10 mouse cellular contexts compared by ENCODE assay signal in the genomic region with DNA sequence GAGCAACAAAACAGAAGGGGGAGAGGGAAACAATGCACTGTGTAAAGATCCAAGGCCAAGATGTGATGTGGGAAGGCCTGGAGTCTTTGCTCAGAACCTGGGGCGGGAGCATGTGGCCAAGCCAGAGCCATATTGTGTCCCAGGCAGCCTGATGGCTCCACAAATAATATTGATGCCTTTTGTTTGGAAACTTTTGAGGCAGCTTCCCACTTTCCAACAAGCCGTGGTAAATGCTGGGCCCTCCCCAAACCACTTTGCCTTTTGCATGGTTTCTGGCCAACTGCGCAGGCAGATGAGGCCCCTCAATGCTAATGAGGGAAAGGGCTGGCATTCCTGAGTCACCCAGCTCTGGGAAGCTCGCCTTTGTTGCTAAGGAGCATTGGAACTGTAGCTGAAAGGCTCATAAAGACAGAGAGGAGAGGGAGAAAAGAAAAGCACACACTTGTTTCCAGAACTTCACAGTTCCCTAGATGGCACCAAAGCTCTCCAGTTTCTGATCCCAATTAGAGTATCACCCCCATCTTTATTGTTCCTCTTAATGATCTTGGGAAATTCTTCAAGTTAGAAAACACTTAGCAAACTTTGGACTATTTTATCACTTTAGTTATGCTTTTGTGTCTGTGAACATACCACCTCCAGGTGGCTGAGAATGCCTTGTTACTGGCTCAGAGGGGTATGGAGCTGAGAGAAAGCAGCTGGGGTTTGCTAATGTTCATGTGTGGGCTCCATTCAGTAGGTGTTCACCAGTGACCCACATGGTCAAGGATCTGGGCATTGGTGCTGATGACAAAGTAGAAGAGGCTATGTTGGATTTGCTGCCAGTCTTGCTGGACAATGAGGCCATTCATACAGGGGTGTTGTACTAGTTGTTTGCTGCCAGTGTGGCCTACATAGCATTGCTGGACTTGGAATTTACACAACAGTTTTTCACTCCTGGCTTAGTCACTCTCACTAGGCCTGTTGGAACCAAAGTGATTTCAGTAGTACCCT. TPM values are rescaled to one million over a fixed set of nuclear protein-coding genes. Genes with fewer than 3 reads are reported as not detected.
DNase-seq lines count a peak whose midpoint lies in the region; ATAC-seq lines count a peak whose summit lies in the region.
"Had no signal": no experiment of that assay in that cellular context is flagged by ENCODE, and none has a peak within 500 bp of the region (broad histone marks: within the 10 kb centered on the region; RNA-seq: fewer than 3 reads in every experiment).

No protein-coding gene starts in this region.

- ATAC-seq in frontal cortex, adult (ENCODE audit: low TSS enrichment): peak; percentile 90
- ATAC-seq in heart, embryonic 11.5 days (replicated peaks; ENCODE audit: insufficient number of reproducible peaks, low FRiP score, low TSS enrichment): no peak

- WGBS in heart, embryonic 11.5 days (ENCODE audit: insufficient replicate concordance): 52% methylated on average over 4 of the region's 4 CpGs

- no peak overlapping the region for H3K4me2 ChIP-seq in heart, embryonic 11.5 days

- no peak overlapping the region for H3K9ac ChIP-seq in heart, embryonic 11.5 days (ENCODE audit: low read depth, low read length)

- H3K4me1 ChIP-seq in heart, embryonic 11.5 days (ENCODE audit: control insufficient read depth, insufficient read depth, low read length): no peaks in the 10 kb centered on the region

- no peaks in the 10 kb centered on the region for H3K9me3 ChIP-seq in heart, embryonic 11.5 days (replicated peaks; ENCODE audit: control insufficient read depth, low read length)

- no peak overlapping the region for H3K27ac ChIP-seq in heart, embryonic 11.5 days (ENCODE audit: low read depth, low read length)

- DNase-seq in cerebellum, adult 9-10 months: peak; percentile 21
- no peak for DNase-seq in cerebellum, adult 11 months
- peak; percentile 22 to 69 for DNase-seq in left cerebral cortex, adult 8-10 months (ENCODE audit: low spot score in 2 of 2)
- peak; percentile 12 for DNase-seq in retina, embryonic 14.5 days (ENCODE audit: low spot score)
- no peak for DNase-seq in thymus, postnatal 0 days (ENCODE audit: low spot score)
- DNase-seq in natural killer cell, adult 2 months (ENCODE audit: low spot score in 2 of 2): no peak
- DNase-seq: adrenal gland, postnatal 14 days had no signal

- H3K27me3 ChIP-seq in heart, embryonic 11.5 days (ENCODE audit: control insufficient read depth, insufficient read depth, low read length): no peaks in the 10 kb centered on the region

- H3K4me3 ChIP-seq in heart, embryonic 11.5 days (ENCODE audit: low read depth, low read length): no peak overlapping the region

- no peaks in the 10 kb centered on the region for H3K36me3 ChIP-seq in heart, embryonic 11.5 days (ENCODE audit: control insufficient read depth, insufficient read depth, low read length)

RNA-seq across cellular contexts. Expression of a gene that starts 55.3 kb away (rescaled TPM):
- not detected for total RNA-seq in left cerebral cortex, adult 8-10 months (2022)
- not detected in 2 replicates for polyA plus RNA-seq in thymus, postnatal 0 days (2015; fragmentation: Nextera tagmentation; extraction: Ambion mirVana)
- not detected in 2 replicates for polyA plus RNA-seq in heart, embryonic 11.5 days (2014; fragmentation: Nextera tagmentation; extraction: Ambion mirVana)
- polyA plus RNA-seq: heart, embryonic 14.5 days had no signal

Comparison
In these comparisons a context has a peak if more than half of its experiments do, and no peak if none do; other contexts are left out.
1. DNase-seq: peak in cerebellum, adult 9-10 months (single experiment), left cerebral cortex, adult 8-10 months (2 of 2) and retina, embryonic 14.5 days (single experiment); none in cerebellum, adult 11 months (single experiment), thymus, postnatal 0 days (single experiment) and natural killer cell, adult 2 months (0 of 2).